Mouse (Mus musculus) CH12.LX (cell line): ENCODE measurements at regions not wholly inside any gene's neighbourhood (a gene's known extent, or its start where the extent isn't known, plus 50 kb on each side); places are given as distances from the start of the nearest gene placed in this dataset.

Experiments used
- DNase-seq: peaks from one replicate; pipeline ENCODE4 v3.0.0-alpha.2; 2013; ENCODE audit errors: extremely low read depth
- H3K27ac ChIP-seq: 2 replicates; pipeline ENCODE4 v1.5.1; 2012; ENCODE audit warnings: low read depth, mild to moderate bottlenecking, control low read depth, moderate library complexity; ENCODE audit not compliant: insufficient read depth
- H3K27me3 ChIP-seq: replicated peaks from 2 replicates; pipeline ENCODE3; 2012; ENCODE audit warnings: inconsistent platforms
- H3K36me3 ChIP-seq, 2 experiments: replicated peaks in 1 of 2; 2 replicates each; pipeline versions ENCODE3 to v1.6.1; 2012; ENCODE audit warnings: inconsistent platforms in 1 of 2, low read length in 1 of 2, mild to moderate bottlenecking in 1 of 2, mixed read lengths in 1 of 2, moderate library complexity in 1 of 2; ENCODE audit not compliant: control insufficient read depth in 1 of 2, insufficient read depth in 1 of 2
- H3K4me1 ChIP-seq, 2 experiments: 2 replicates each; pipeline ENCODE4 v1.6.1; 2012; ENCODE audit warnings: inconsistent platforms in 1 of 2, moderate library complexity in 1 of 2; ENCODE audit not compliant: insufficient read depth in 2 of 2, control insufficient read depth in 1 of 2
- H3K4me2 ChIP-seq: 2 replicates; pipeline ENCODE4 v1.6.1; 2012; ENCODE audit warnings: low read depth, mild to moderate bottlenecking, control low read depth; ENCODE audit not compliant: poor library complexity, insufficient read depth, severe bottlenecking
- H3K4me3 ChIP-seq, 3 experiments: fragments of 150-350 bp in 1 of 3; sonication (generic) in 1 of 3; replicated peaks in 1 of 3; 2 replicates each; pipeline versions ENCODE3 to v1.5.1; 2011 to 2012; ENCODE audit warnings: low read depth in 2 of 3, low read length in 2 of 3, mild to moderate bottlenecking in 2 of 3, moderate library complexity in 2 of 3, control low read depth in 1 of 3, improper control_type of control experiment in 1 of 3, inconsistent platforms in 1 of 3, mixed read lengths in 1 of 3; ENCODE audit not compliant: poor library complexity in 1 of 3
- H3K79me2 ChIP-seq: replicated peaks from 2 replicates; pipeline ENCODE4 v1.6.1; 2012; ENCODE audit warnings: mild to moderate bottlenecking, moderate library complexity; ENCODE audit not compliant: control insufficient read depth, poor library complexity, insufficient read depth, severe bottlenecking; ENCODE audit errors: extremely low read depth
- H3K9ac ChIP-seq: 2 replicates; pipeline ENCODE4 v1.6.1; 2012; ENCODE audit warnings: low read depth, mild to moderate bottlenecking, control low read depth, moderate library complexity; ENCODE audit not compliant: insufficient read depth
- H3K9me3 ChIP-seq: replicated peaks from 2 replicates; pipeline ENCODE3; 2012; ENCODE audit warnings: low read length, inconsistent platforms, mixed read lengths
- BHLHE40 ChIP-seq: IDR thresholded peaks from 2 replicates; pipeline ENCODE4 v1.6.1; 2011; ENCODE audit warnings: mild to moderate bottlenecking, low read depth, low read length, improper control_type of control experiment
- CTCF ChIP-seq, 2 experiments: IDR thresholded peaks in 1 of 2; conservative IDR thresholded peaks in 1 of 2; 2 replicates each; pipeline ENCODE4 v1.5.1; 2011 to 2012; ENCODE audit warnings: low read depth in 2 of 2, low read length in 2 of 2, improper control_type of control experiment in 1 of 2, inconsistent platforms in 1 of 2, mild to moderate bottlenecking in 1 of 2, moderate library complexity in 1 of 2
- E2F4 ChIP-seq: IDR thresholded peaks from 2 replicates; pipeline ENCODE4 v1.6.1; 2011; ENCODE audit warnings: low read depth, low read length, improper control_type of control experiment; ENCODE audit not compliant: insufficient replicate concordance
- HCFC1 ChIP-seq: IDR thresholded peaks from 2 replicates; pipeline ENCODE4 v1.6.1; 2012; ENCODE audit warnings: low read depth, mild to moderate bottlenecking, inconsistent platforms, low read length, improper control_type of control experiment
- KAT2A ChIP-seq: IDR thresholded peaks from 2 replicates; pipeline ENCODE4 v1.6.1; 2012; ENCODE audit warnings: low read length, improper control_type of control experiment, inconsistent platforms; ENCODE audit not compliant: insufficient replicate concordance
- MAZ ChIP-seq: IDR thresholded peaks from 2 replicates; pipeline ENCODE4 v1.6.1; 2012; ENCODE audit warnings: low read depth, mild to moderate bottlenecking, inconsistent platforms, low read length, improper control_type of control experiment, moderate library complexity
- MEF2A ChIP-seq: IDR thresholded peaks from 2 replicates; pipeline ENCODE4 v1.6.1; 2014; ENCODE audit warnings: low read depth, mild to moderate bottlenecking, inconsistent platforms, low read length, improper control_type of control experiment, borderline replicate concordance
- NRF1 ChIP-seq: IDR thresholded peaks from 2 replicates; pipeline ENCODE4 v1.6.1; 2014; ENCODE audit warnings: low read depth, mild to moderate bottlenecking, inconsistent platforms, low read length, improper control_type of control experiment, moderate library complexity
- POLR2AphosphoS2 ChIP-seq: IDR thresholded peaks from 2 replicates; pipeline ENCODE4 v1.6.1; 2011; ENCODE audit warnings: low read depth, low read length, improper control_type of control experiment
- RCOR1 ChIP-seq: conservative IDR thresholded peaks from 2 replicates; pipeline ENCODE4 v1.6.1; 2012; ENCODE audit warnings: low read depth, mild to moderate bottlenecking, inconsistent platforms, low read length, improper control_type of control experiment
- SIN3A ChIP-seq: IDR thresholded peaks from 2 replicates; pipeline ENCODE4 v1.6.1; 2012; ENCODE audit warnings: low read length, improper control_type of control experiment, inconsistent platforms
- USF1 ChIP-seq: IDR thresholded peaks from 2 replicates; pipeline ENCODE4 v1.6.1; 2014; ENCODE audit warnings: low read depth, mild to moderate bottlenecking, inconsistent platforms, low read length, improper control_type of control experiment
- ZNF384 ChIP-seq: IDR thresholded peaks from 2 replicates; pipeline ENCODE4 v1.6.1; 2012; ENCODE audit warnings: low read depth, low read length, improper control_type of control experiment, inconsistent platforms
- dilution Hi-C: fragments of 300-500 bp; cut with MboI; formaldehyde crosslinking; loops from 2 replicates; pipeline ENCODE4 v1.14.3; 2020; ENCODE audit warnings: low sequenced_read_pairs; ENCODE audit not compliant: extremely low pct_unique_long_range_greater_than_20kb, extremely low pct_ligation_motif_present
- in situ Hi-C: fragments of 300-500 bp; cut with MboI; formaldehyde crosslinking; loops from 3 replicates; pipeline ENCODE4 v1.14.3; 2019; ENCODE audit warnings: low sequenced_read_pairs, low pct_ligation_motif_present, low pct_unique_long_range_greater_than_20kb, mixed read lengths

GRCm38 (mm10) chr12:104605535-104606399, 132.6 kb upstream of the Gsc start:
- no peak for DNase-seq
- dilution Hi-C loops (no loop called here), in situ Hi-C loops (no loop called here)
- Histone ChIP-seq H3K4me2 (no peak overlapping the region), H3K27ac (no peak overlapping the region), H3K4me3 (no peak overlapping the region), H3K36me3 (no peaks in the 10 kb centered on the region), H3K9ac (no peak overlapping the region), H3K79me2 (no peaks in the 10 kb centered on the region), H3K27me3 (peaks cover 88% of the 10 kb centered on the region), H3K9me3 (no peaks in the 10 kb centered on the region), H3K4me1 (no peaks in the 10 kb centered on the region)
- no peak for TF ChIP-seq MAZ
- TF ChIP-seq E2F4: no peak
- no peak for TF ChIP-seq BHLHE40
- no peak for TF ChIP-seq RCOR1
- no peak for TF ChIP-seq NRF1
- no peak for TF ChIP-seq ZNF384
- TF ChIP-seq POLR2AphosphoS2: no peak
- TF ChIP-seq USF1: no peak
- TF ChIP-seq KAT2A: no peak
- TF ChIP-seq CTCF (conservative IDR thresholded peaks at IDR 0.05 in 1 of 2, IDR thresholded peaks at IDR 0.05 in 1 of 2; ENCODE audit: low read depth in 2 of 2, low read length in 2 of 2): no peak

- dilution Hi-C loops: no loop called here
Observed at GRCm38 (mm10) chr12:104598056-104598455, 124.9 kb upstream of the Gsc start.

GRCm38 (mm10) chr12:104593526-104594155, 120.5 kb upstream of the Gsc start:
- DNase-seq: no peak
- Histone ChIP-seq H3K9me3 (no peaks in the 10 kb centered on the region), H3K4me2 (no peak overlapping the region), H3K27me3 (peaks cover 89% of the 10 kb centered on the region), H3K4me1 (no peaks in the 10 kb centered on the region), H3K79me2 (no peaks in the 10 kb centered on the region), H3K36me3 (no peaks in the 10 kb centered on the region), H3K9ac (no peak overlapping the region), H3K4me3 (no peak overlapping the region), H3K27ac (no peak overlapping the region)
- in situ Hi-C loops (no loop called here), dilution Hi-C loops (no loop called here)
- TF ChIP-seq MEF2A: no peak
- TF ChIP-seq MAZ: no peak

More at GRCm38 (mm10) chr12:104598056-104598455, 124.9 kb upstream of the Gsc start:
- in situ Hi-C loops: no loop called here
- H3K27ac ChIP-seq: no peak overlapping the region
- no peaks in the 10 kb centered on the region for H3K9me3 ChIP-seq
- no peaks in the 10 kb centered on the region for H3K36me3 ChIP-seq
- no peak overlapping the region for H3K4me2 ChIP-seq
- H3K4me1 ChIP-seq: no peaks in the 10 kb centered on the region
- TF ChIP-seq USF1 (no peak), HCFC1 (no peak), SIN3A (no peak), NRF1 (no peak)
- H3K79me2 ChIP-seq: no peaks in the 10 kb centered on the region
- peaks cover 87% of the 10 kb centered on the region for H3K27me3 ChIP-seq
- no peak overlapping the region for H3K9ac ChIP-seq
- H3K4me3 ChIP-seq: no peak overlapping the region
- DNase-seq: no peak
